Mouse (Mus musculus): Measurements from ENCODE around the gene Gspt1. TPM values are rescaled to one million over a fixed set of nuclear protein-coding genes. Genes with fewer than 3 reads are reported as not detected.

Gspt1 gene
- polyA plus RNA-seq, 1 experiment from 2014 or later: 39.6 TPM

GRCm38 (mm10) chr16:11171679-11172078 is 82.4 kb downstream of the Gspt1 start:
- no peak overlapping the region for H3K9ac ChIP-seq (ENCODE audit: low read depth, low read length)
- H3K36me3 ChIP-seq (ENCODE audit: control insufficient read depth, insufficient read depth, low read length): no peaks in the 10 kb centered on the region
- H3K4me1 ChIP-seq (ENCODE audit: control insufficient read depth, insufficient read depth, low read length): peaks cover 10% of the 10 kb centered on the region
- no peaks in the 10 kb centered on the region for H3K9me3 ChIP-seq (replicated peaks; ENCODE audit: control insufficient read depth, low read length, poor library complexity, severe bottlenecking)
- no peaks in the 10 kb centered on the region for H3K27me3 ChIP-seq (ENCODE audit: control insufficient read depth, insufficient read depth, low read depth, low read length)
- H3K4me3 ChIP-seq (ENCODE audit: low read depth, low read length): no peak overlapping the region
- H3K4me2 ChIP-seq (ENCODE audit: low read length): no peak overlapping the region
- 92% methylated on average over 6 of the region's 6 CpGs for WGBS
- H3K27ac ChIP-seq (ENCODE audit: low read length): no peak overlapping the region
- no peak for ATAC-seq

MicroRNA genes within 50 kb of the gene (microRNA counts, 519-probe panel; counts per million panel counts)
- microRNA mmu-miR-1945: 1,770 counts per million, percentile 36 among the panel's probes with 10 or more counts

Small RNAs within 50 kb of the gene (microRNA-seq; reads per million reads assigned to microRNA genes)
- gene Mir1945: 3.3 reads per million, percentile 16 among the genes with 10 or more reads in this experiment

Other genes with a start within 250 kb of the Gspt1 start
- 129 and 134 TPM in 2 replicates for gene Snn, start 193.4 kb downstream of the Gspt1 start, polyA plus RNA-seq (2015; fragmentation: Nextera tagmentation; extraction: Ambion mirVana)
- 22.7 and 25.4 TPM in 2 replicates for gene Litaf, start 188.2 kb downstream of the Gspt1 start, polyA plus RNA-seq (2015; fragmentation: Nextera tagmentation; extraction: Ambion mirVana)
- gene Txndc11, start 119.7 kb downstream of the Gspt1 start, polyA plus RNA-seq (2015; fragmentation: Nextera tagmentation; extraction: Ambion mirVana): 27.1 and 30.2 TPM in 2 replicates
- gene Zc3h7a, start 77.9 kb downstream of the Gspt1 start, polyA plus RNA-seq (2015; fragmentation: Nextera tagmentation; extraction: Ambion mirVana): 73.4 and 79.7 TPM in 2 replicates
- gene Rsl1d1, start 51.0 kb downstream of the Gspt1 start, polyA plus RNA-seq (2015; fragmentation: Nextera tagmentation; extraction: Ambion mirVana): 125 and 127 TPM in 2 replicates
- gene Tnfrsf17, start 59.5 kb upstream of the Gspt1 start, polyA plus RNA-seq (2015; fragmentation: Nextera tagmentation; extraction: Ambion mirVana): not detected in 2 replicates
- gene Snx29, start 68.6 kb upstream of the Gspt1 start, polyA plus RNA-seq (2015; fragmentation: Nextera tagmentation; extraction: Ambion mirVana): 16.8 and 19.3 TPM in 2 replicates